Mouse (Mus musculus) cerebellum, postnatal 4 days (tissue): ENCODE results near the gene Atf7.
A peak's percentile ranks its signal among the peaks of the same experiment; 100 is the strongest.

ENCODE experiments used
- DNase-seq, 2 experiments: peaks; one replicate each; pipeline ENCODE4 v3.0.0; 2022; ENCODE audit warnings: low spot score in 2 of 2, mixed read lengths in 1 of 2

The Atf7 gene

DNA sequence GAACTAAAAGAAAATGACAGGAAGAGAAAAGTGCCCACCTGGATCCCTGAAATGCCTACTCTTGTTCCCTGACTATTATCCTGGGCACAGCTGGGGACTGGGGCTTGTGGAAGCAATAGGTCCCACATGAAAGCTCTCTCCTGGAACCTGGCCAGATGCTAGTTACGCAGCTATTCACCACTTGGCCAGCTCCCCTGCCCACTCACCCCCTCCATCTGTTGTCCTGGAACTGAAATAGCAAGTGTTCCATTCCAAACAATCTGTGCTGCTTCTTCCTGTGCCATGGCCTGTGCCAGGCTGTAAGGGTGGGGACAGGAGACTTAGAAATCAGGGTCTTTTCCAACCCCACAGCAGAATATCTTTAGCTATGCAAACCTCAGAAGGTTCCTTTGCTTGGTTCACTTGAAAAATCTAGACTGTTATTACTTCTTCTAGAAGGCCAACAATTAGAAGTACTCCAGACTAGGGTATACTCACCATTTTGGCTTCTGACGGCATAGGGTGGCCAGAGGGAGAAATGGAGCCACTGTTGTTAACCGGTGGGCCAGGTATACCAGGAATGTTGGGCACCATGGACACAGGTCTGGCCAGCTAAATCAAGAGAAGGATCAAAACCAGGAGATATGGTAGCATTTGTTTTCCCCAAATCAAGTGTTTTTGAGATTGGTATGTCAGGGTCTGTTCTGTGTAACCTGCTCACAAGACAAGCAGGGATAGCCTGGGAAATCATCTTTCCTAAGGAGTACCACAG, 78.4 kb downstream of the Atf7 start:
- peak; percentile 41 to 85 for DNase-seq

DNA sequence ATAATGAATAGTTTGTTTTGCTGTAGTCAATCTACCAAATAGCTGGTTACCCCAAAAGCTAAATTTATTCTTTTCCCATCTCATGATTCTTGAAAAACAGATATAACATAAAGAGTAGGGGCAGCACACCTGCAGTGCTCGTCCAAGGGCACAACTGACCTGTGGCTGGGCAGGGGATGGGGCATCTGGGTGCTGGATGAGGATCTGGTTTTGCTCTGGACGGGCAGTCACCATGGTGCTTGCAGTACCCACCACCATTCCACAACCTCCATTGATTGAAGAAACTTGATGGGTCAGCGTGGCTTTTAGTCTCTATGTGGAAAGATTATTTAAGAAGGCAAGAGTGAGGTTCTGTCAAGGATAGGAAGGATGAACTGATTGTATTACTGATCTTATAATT, 79.0 kb downstream of the Atf7 start:
- no peak for DNase-seq

GRCm38 (mm10) chr15:102544801-102545200, 80.5 kb downstream of the Atf7 start:
- DNase-seq: no peak

GRCm38 (mm10) chr15:102533926-102534325, 91.3 kb downstream of the Atf7 start:
- no peak for DNase-seq

DNA sequence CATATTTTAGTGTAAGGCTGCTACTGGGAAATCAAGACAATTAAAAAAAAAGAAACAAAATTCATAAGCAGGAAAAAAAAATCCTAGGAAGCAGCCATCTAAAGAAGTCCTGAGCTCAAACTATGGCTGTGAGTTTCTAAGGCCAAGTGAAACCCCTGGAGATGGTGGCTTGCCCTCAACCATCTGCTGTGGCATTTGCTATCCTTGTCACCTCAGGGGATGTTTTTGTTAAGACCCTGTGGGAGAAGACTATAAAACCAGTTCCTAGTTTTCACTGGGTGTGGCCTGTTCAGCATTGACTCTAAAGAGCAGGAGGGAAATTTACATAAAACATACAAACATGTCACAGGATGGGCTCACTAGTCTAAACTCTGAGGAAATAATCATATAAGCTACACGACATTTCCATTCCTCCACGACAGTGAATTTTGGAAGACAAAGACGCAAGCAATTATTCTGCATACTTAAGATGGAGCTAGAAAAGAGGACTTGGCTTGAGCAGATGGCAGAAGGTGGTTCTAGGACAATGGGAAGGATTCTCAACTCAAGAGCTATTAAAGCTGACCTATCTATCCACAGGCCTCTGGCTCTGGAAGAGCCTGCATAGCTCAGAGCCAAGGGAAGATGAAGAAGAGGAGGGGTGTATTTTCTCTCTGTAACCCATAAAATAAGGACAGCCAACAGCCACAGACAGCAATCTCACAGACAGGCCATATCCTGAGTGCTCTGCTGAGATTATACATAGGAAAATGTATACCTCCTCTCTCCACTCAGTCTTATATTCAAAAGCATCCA, 93.0 kb downstream of the Atf7 start:
- DNase-seq: no peak

DNA sequence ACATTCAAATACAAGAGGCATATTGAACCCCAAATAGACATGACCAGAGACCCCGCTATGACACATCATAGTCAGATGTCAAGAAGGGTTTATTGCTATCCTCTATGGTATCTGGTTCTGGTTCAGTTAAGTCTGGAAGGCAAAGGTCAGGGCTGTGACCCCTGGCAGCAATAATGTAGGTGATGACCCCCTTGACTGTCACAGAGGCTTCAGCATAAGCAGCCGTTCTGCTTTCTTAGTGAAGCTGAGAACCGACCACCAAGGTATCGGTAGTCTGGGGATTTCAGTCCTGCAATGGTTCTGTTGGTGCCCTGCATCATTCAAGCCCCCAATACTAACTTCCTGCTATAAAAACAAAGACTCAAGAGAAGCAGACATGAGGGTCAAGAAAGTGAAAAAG, 93.7 kb downstream of the Atf7 start:
- DNase-seq: no peak

GRCm38 (mm10) chr15:102530566-102530965, 94.7 kb downstream of the Atf7 start:
- no peak for DNase-seq

DNA sequence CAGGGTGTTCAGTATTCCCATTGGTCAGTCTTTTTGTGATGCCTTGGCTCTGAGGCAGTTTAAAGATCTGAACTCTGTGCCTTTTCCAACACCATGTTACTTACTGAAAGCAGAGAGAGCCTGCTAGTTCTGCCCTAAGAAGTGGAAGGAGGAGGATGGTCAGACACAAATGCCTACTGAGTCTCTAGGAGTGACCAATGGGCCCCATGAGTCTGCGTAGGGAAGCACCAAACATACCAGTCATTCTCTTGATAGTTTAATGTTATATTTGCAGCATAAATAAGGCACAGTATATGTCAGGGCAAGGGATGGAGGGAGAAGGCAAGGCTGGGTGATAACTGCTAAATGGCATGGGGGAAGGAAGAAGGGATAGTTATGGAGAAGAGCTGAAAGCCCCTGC, 96.9 kb downstream of the Atf7 start:
- no peak for DNase-seq

- no peak for DNase-seq
Measured at GRCm38 (mm10) chr15:102527936-102528335, 97.3 kb downstream of the Atf7 start.

DNA sequence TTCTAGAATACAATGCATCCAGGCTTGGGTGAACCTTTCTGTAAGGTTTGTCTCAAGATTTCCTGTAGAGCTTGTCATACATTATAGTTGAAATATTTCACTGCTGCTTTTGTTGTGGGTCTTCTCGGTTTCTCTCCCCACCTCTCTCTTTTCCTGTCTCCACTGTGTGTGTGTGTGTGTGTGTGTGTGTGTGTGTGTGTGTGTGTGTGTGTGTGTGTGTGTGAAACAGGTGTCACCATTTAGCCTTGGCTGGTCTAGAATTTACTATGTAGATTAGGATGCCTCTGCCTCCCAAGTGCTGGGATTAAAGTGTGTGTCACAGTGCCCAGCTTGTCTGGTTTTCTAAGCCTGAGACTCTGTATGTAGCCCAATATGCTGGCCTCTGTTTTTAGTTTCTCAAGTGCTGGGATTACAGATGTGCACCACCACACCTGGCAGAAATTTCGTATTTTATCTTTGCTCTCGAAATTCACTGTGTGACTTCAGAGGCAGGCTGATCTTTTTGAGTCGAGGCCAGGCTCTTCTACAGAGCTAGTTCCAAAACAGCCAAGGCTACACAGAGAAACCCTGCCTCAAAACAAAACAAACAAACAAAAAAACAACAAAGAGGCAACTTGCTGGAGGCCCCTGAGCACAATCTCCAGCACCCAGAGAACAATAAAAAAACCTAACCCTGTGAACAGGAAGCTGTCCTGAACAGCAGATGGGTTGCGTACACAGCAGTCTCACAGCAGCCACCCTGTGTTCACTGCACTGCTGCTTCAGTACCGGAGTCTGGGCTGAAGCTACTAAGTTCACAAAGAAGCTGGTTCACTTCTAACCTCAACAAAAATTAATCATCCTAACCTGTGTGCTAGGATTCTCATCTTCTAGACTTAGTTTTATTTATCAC, 98.9 kb downstream of the Atf7 start:
- DNase-seq: no peak

- DNase-seq: peak; percentile 69 to 81
Measured at GRCm38 (mm10) chr15:102524892-102525485, 100.3 kb downstream of the Atf7 start, which contains the start of gene Npff. Npff (minus strand) TSS chr15:102524942.

DNA sequence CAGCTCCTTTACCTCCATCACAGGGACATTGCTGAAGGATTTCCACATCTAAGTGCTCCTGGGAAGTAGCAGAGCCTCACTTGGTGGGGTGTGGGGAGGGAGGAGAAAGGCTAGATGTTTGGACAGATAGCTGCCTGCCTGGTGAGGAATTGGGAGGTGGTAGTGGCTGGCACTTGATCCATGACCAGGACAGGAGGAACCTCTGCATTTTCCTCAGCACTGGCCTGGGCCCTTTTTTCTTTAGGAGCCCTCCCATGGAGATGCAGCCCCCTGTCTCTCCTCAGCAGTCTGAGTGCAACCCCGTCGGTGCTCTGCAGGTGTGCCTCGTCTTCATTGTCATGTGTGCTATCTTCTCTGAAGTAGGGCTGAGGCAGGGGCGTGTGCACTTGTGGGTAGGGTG, 103.8 kb downstream of the Atf7 start:
- no peak for DNase-seq

GRCm38 (mm10) chr15:102520416-102520815, 104.8 kb downstream of the Atf7 start:
- DNase-seq: no peak

DNA sequence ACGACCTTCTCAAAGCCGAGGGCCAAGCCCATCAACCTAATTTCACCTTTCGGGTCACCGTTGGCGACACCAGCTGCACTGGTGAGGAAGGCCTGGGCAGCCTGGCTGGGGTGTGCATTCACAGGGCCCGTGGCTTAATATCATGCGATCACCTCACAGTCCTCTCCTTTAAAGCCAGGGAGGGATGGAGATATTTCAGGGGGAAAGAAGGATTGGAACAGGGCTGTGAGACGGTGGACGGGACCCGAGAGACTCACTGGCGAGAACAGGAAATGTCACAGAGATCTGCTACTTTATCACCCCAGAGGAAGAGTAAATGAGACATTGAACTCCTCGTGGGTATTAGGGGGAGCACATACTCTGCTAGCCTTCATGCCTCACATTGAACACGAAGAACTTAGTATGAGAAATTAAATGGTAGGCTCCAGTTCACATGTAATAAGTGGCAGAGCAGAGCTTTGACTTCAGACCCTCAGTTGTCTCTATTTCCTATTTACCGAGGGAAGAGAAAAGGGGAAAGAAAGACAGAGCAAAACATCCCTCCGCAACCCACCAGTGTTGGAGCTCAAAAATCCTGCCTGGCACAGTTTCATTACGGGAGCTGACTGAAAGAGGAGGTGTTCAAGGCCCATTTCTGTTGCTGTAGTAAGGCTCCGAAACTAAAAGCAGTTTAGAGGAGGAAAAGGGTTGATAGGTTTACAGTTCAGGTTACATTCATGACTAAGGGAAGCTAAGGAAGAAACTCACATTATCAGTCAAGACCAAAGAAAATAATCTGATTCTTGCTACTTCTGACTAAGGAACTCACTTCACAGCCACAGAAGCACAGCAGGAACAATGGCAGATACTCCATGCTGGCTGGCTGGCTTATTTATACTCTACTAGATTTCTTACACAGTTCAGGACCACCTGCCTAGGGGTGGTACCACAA, 105.8 kb downstream of the Atf7 start:
- no peak for DNase-seq

DNA sequence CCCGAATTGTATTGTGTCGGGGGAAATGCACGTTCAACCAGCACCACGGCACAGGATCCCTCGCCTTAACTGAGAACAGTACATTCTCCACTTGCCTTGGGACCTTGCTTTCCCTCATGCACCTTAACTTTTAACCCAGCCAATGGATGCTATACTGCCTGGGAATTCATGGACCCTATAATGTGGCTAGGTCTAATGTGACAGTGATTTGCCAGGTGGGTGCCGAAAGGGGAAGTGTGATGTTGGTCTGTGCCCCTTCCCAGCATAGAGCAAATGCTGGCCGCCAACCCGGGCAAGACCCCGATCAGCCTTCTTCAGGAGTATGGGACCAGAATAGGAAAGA, 106.4 kb downstream of the Atf7 start:
- DNase-seq: no peak

DNA sequence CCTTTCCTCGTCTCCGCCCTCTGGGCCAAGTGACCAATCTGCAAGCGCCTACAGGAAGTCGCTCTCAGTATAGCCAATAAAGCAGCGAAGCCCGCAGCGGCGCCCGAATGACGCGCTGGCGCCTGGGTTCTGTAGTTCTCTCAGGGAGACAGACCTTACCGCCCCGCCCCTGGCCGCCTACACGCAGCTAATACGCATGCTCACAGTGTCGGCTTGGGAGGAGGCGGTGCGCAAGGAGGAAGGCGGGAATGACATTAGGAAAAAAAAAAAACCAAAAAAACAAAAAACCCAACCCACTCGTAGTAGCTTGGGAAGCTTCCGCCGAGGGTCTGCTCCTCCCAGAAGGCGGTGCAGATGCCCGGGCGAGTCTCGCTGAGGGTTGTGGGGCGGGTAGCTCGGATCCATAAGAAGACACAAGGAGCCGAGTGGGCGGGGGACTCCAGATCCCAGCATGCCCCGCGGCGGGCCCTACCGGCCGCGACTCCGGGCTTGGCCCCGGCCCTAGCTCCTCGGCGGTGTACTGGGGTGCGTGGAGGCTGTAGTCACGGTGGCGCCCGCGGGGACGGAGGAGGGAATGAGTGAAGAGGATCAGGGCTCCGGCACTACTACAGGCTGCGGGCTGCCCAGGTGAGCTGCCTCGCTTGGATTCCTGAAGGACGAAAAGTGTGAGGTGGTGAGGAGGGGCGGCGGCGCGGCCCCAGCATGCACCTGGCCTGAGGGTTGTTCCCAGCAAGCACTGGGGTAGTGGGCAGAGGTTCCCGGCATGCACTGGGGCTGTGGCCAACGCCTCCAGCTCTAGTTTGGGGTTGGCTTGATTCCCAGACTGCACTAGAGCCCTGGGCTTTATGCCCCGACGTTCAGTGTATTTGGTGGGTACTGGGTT, 107.0 kb downstream of the Atf7 start, which contains the start of gene Tarbp2:
TSS of gene Tarbp2 (plus strand) at position 217 of the 883 bp plus-strand sequence.
- DNase-seq: peak; percentile 97 to 98

DNA sequence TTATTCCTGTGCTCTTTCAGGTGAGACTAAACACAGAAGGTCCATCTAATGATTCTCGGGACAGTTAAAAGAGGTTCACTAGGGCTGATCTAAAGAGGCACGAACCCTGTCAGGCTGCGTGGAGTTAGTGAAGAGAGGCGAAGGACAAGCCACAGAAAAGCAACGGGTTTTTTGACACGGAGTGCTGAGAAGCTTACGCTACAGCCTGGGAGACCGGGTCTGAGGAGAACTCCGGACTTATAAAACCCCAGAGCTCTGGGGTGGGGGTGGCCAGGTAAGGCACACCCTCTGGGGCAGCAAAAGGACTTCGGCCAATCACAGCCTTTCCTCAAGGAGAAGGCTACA, 107.7 kb downstream of the Atf7 start:
- DNase-seq: no peak

GRCm38 (mm10) chr15:102516728-102517404, 108.4 kb downstream of the Atf7 start, which contains the start of gene Map3k12:
Map3k12 (minus strand) TSS chr15:102517064.
- peak; percentile 55 to 72 for DNase-seq

GRCm38 (mm10) chr15:102516293-102516692, 109.0 kb downstream of the Atf7 start:
- DNase-seq: peak in 1 of 2 experiments; percentile 47
